Mouse (Mus musculus): Measurements from ENCODE around the gene Pdzrn3.

Pdzrn3 gene

GRCm38 (mm10) chr6:101366809-101367602 lies 10.7 kb downstream of the Pdzrn3 start:
- DNase-seq (ENCODE audit: low spot score in 2 of 2): no peak

- no peak for DNase-seq (ENCODE audit: low spot score in 2 of 2)
Measured at GRCm38 (mm10) chr6:101365795-101366194, 11.9 kb downstream of the Pdzrn3 start.

GRCm38 (mm10) chr6:101363904-101364303 lies 13.8 kb downstream of the Pdzrn3 start:
- DNase-seq (ENCODE audit: low spot score in 2 of 2): no peak

GRCm38 (mm10) chr6:101362728-101363127 lies 15.0 kb downstream of the Pdzrn3 start:
- no peak for DNase-seq (ENCODE audit: low spot score in 2 of 2)

GRCm38 (mm10) chr6:101362268-101362667 lies 15.4 kb downstream of the Pdzrn3 start:
- DNase-seq (ENCODE audit: low spot score in 2 of 2): no peak

- DNase-seq (ENCODE audit: low spot score in 2 of 2): no peak
Measured at GRCm38 (mm10) chr6:101360211-101360737, 17.4 kb downstream of the Pdzrn3 start.

- DNase-seq (ENCODE audit: low spot score in 2 of 2): no peak
Measured at GRCm38 (mm10) chr6:101359646-101360045, 18.1 kb downstream of the Pdzrn3 start.

- DNase-seq (ENCODE audit: low spot score in 2 of 2): no peak
Measured at GRCm38 (mm10) chr6:101354887-101355286, 22.8 kb downstream of the Pdzrn3 start.

GRCm38 (mm10) chr6:101354230-101354881 lies 23.3 kb downstream of the Pdzrn3 start:
- peak in 1 of 2 experiments; percentile 28 for DNase-seq (ENCODE audit: low spot score in 2 of 2)

- DNase-seq (ENCODE audit: low spot score in 2 of 2): no peak
Measured at GRCm38 (mm10) chr6:101353701-101354100, 24.0 kb downstream of the Pdzrn3 start.

- no peak for DNase-seq (ENCODE audit: low spot score in 2 of 2)
Measured at GRCm38 (mm10) chr6:101352626-101353025, 25.1 kb downstream of the Pdzrn3 start.

- DNase-seq (ENCODE audit: low spot score in 2 of 2): no peak
Measured at GRCm38 (mm10) chr6:101351100-101351499, 26.6 kb downstream of the Pdzrn3 start.

GRCm38 (mm10) chr6:101350414-101350973 lies 27.2 kb downstream of the Pdzrn3 start:
- no peak for DNase-seq (ENCODE audit: low spot score in 2 of 2)

- no peak for DNase-seq (ENCODE audit: low spot score in 2 of 2)
Measured at GRCm38 (mm10) chr6:101348496-101348895, 29.2 kb downstream of the Pdzrn3 start.

- DNase-seq (ENCODE audit: low spot score in 2 of 2): no peak
Measured at GRCm38 (mm10) chr6:101340051-101340450, 37.6 kb downstream of the Pdzrn3 start.

GRCm38 (mm10) chr6:101337842-101338528 lies 39.7 kb downstream of the Pdzrn3 start:
- DNase-seq (ENCODE audit: low spot score in 2 of 2): no peak

GRCm38 (mm10) chr6:101336660-101337059 lies 41.0 kb downstream of the Pdzrn3 start:
- no peak for DNase-seq (ENCODE audit: low spot score in 2 of 2)

GRCm38 (mm10) chr6:101335744-101336143 lies 42.0 kb downstream of the Pdzrn3 start:
- no peak for DNase-seq (ENCODE audit: low spot score in 2 of 2)

- DNase-seq (ENCODE audit: low spot score in 2 of 2): no peak
Measured at GRCm38 (mm10) chr6:101334495-101334894, 43.2 kb downstream of the Pdzrn3 start.

- no peak for DNase-seq (ENCODE audit: low spot score in 2 of 2)
Measured at GRCm38 (mm10) chr6:101330392-101330791, 47.3 kb downstream of the Pdzrn3 start.

GRCm38 (mm10) chr6:101329499-101329898 lies 48.2 kb downstream of the Pdzrn3 start:
- DNase-seq (ENCODE audit: low spot score in 2 of 2): no peak

- no peak for DNase-seq (ENCODE audit: low spot score in 2 of 2)
Measured at GRCm38 (mm10) chr6:101328514-101328913, 49.2 kb downstream of the Pdzrn3 start.

Data from frontal cortex, postnatal 14 days (tissue).